Mouse (Mus musculus): ENCODE measurements around the gene Atp5k.

GRCm38 (mm10) chr5:108385632-108386031, 48.6 kb downstream of the Atp5k start:
- TF ChIP-seq CTCF (IDR thresholded peaks at IDR 0.05; ENCODE audit: low read depth), result no peak
- TF ChIP-seq EP300 (IDR thresholded peaks at IDR 0.05; ENCODE audit: low read depth), result no peak
